Mouse (Mus musculus): ENCODE data around the gene Usf2.

DNA sequence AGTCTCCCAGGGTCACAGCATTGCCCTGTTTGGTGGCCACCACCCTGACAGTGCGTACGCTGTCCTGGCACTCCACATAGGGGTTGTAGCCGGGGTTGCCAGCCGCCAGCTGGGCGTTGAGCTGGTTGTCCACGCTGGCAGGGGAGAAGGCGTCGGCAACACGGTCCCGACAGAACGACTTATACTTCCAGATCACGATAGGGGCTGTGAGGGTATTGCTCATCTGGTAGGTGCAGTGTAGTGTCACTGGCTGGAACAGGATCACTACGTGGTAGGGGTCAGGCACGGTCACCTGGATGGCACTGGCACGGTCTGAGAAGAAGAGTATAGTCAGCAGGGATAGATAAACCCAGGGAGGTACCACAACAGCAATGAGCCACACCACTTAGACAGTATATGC is 15.3 kb upstream of the Usf2 start:
- TF ChIP-seq CTCF (IDR thresholded peaks at IDR 0.05) = no peak
- no peak for TF ChIP-seq EP300 (IDR thresholded peaks at IDR 0.05)

All from lung, postnatal 0 days (tissue).